Mouse (Mus musculus) midbrain, postnatal 0 days (tissue): ENCODE results near the gene Rgp1. TPM values are rescaled to one million over a fixed set of nuclear protein-coding genes. Genes with fewer than 3 reads are reported as not detected.

Experiments
- ATAC-seq: fragments of 200-750 bp; cut with Nextera tagmentation; 2 replicates; pipeline ENCODE4 v1.8.0; 2017; ENCODE audit warnings: moderate number of reproducible peaks, mild to moderate bottlenecking, moderate TSS enrichment, moderate library complexity; ENCODE audit not compliant: low FRiP score
- DNase-seq: peaks from one replicate; pipeline ENCODE4 v3.0.0-alpha.2; 2015; ENCODE audit warnings: low spot score
- H3K27ac ChIP-seq: fragments of 300-500 bp; sonication (generic); 2 replicates; pipeline ENCODE4 v1.5.1; 2014; ENCODE audit warnings: low read depth, mild to moderate bottlenecking, low read length, mixed read lengths
- H3K27me3 ChIP-seq: fragments of 300-500 bp; sonication (generic); 2 replicates; pipeline ENCODE4 v1.6.1; 2014; ENCODE audit warnings: low read length, control low read depth, mixed read lengths; ENCODE audit not compliant: insufficient read depth
- H3K36me3 ChIP-seq: fragments of 300-500 bp; sonication (generic); 2 replicates; pipeline ENCODE4 v1.6.1; 2014; ENCODE audit warnings: low read length, control low read depth, mixed read lengths; ENCODE audit not compliant: insufficient read depth
- H3K4me1 ChIP-seq: fragments of 300-500 bp; sonication (generic); 2 replicates; pipeline ENCODE4 v1.6.1; 2014; ENCODE audit warnings: mild to moderate bottlenecking, control low read depth, antibody characterized with exemption, low read length, mixed read lengths; ENCODE audit not compliant: insufficient read depth
- H3K4me2 ChIP-seq: fragments of 300-500 bp; sonication (generic); 2 replicates; pipeline ENCODE4 v1.6.1; 2014; ENCODE audit warnings: low read depth, mild to moderate bottlenecking, low read length, mixed read lengths; ENCODE audit not compliant: poor library complexity, severe bottlenecking
- H3K4me3 ChIP-seq: fragments of 300-500 bp; sonication (generic); 2 replicates; pipeline ENCODE4 v1.5.1; 2014; ENCODE audit warnings: low read depth, mild to moderate bottlenecking, low read length, moderate library complexity
- H3K9ac ChIP-seq: fragments of 300-500 bp; sonication (generic); replicated peaks from 2 replicates; pipeline ENCODE4 v1.6.1; 2014; ENCODE audit warnings: mild to moderate bottlenecking, low read length, moderate library complexity, mixed read lengths; ENCODE audit not compliant: poor library complexity, severe bottlenecking
- H3K9me3 ChIP-seq: fragments of 300-500 bp; sonication (generic); 2 replicates; pipeline ENCODE4 v1.6.1; 2016; ENCODE audit warnings: low read length, control low read depth
- CTCF ChIP-seq: IDR thresholded peaks from 2 replicates; pipeline ENCODE4 v1.5.1; 2016; ENCODE audit warnings: antibody characterized with exemption, mild to moderate bottlenecking
- WGBS: fragments of 180-500 bp; shearing (Covaris S2); extraction: QIAGEN DNeasy Blood & Tissue Kit; methylation state at CpG from one replicate; pipeline ENCODE4 v1.1.7; 2014; 5-methylcytosine and 5-hydroxymethylcytosine counted together
- polyA plus RNA-seq: library from polyadenylated mRNA; unstranded; fragments of >200 nt; fragmentation: Nextera tagmentation; extraction: Ambion mirVana; gene quantifications from 2 replicates; pipeline ENCODE4 v1.2.1, GENCODE M21; 2015
- total RNA-seq: library from RNA; depleted of rRNA; stranded (reverse); fragments of >200 nt; gene quantifications from 2 replicates; pipeline ENCODE4 v1.2.3, GENCODE M21; 2014

Gene Rgp1
- total and polyA plus RNA-seq, 2 experiments from 2014 or later: 12.4 to 22.6 TPM

DNA sequence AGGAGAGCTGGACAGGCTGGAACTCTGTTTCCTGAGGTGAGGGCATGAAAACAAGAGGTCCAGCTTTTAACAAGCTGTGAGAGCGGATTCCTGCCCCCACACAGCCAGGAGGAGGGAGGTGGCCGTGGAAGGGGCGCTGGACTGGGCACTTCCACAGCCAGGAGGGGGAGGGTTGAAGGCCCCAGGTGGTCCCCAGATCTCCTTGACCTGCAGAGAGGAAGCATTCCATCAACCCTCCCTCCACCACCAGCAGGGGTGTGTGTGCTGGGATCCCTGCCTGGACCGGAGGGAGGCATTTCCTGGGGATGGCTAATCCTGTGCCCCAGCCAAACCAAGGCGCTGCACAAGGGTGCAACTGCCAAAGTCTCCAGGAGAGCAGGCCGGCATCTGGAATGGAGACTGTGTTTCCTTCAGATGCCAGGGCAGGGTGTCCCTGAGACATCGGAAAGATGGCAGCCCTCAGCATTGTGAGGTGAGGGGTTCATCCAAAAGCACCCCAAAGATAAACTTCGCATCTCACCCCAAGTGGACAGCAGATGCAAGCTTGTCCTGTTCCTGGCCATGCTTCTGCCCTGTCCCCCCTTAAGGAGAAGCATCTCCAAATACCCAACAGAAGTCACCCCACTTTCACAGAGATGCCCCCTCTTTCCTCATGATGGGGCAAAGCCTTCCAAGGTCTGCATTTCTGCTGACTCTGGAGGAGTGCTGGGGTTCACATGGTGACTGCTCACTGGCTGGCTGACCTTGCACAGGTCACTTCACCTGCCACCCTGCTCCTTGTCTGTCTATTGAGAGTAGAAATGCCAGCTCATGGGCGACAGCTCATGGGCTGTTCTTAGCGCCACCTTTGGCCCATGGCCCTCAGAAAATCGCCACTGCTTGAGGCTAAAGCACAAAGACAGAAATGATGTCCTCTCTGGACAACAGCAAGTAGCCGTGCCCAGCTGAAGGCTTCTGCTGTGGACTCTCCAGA is 6.2 kb downstream of the Rgp1 start, which contains the start of gene Msmp:
Gene Msmp (minus strand): TSS at position 51 of the 973 bp plus-strand sequence.
- Histone ChIP-seq H3K36me3 (peaks cover 35% of the 10 kb centered on the region), H3K27ac (no peak within 1 kb of the TSS), H3K4me3 (no peak within 1 kb of the TSS), H3K27me3 (no peaks in the 10 kb centered on the region), H3K9ac (no peak within 1 kb of the TSS), H3K4me1 (peaks cover 3% of the 10 kb centered on the region; the same call in 1 of the 2 replicates), H3K4me2 (no peak within 1 kb of the TSS), H3K9me3 (no peaks in the 10 kb centered on the region)
- no peak for TF ChIP-seq CTCF
- ATAC-seq: no peak
- DNase-seq: no peak
- 69% methylated on average over 12 of the region's 12 CpGs for WGBS

DNA sequence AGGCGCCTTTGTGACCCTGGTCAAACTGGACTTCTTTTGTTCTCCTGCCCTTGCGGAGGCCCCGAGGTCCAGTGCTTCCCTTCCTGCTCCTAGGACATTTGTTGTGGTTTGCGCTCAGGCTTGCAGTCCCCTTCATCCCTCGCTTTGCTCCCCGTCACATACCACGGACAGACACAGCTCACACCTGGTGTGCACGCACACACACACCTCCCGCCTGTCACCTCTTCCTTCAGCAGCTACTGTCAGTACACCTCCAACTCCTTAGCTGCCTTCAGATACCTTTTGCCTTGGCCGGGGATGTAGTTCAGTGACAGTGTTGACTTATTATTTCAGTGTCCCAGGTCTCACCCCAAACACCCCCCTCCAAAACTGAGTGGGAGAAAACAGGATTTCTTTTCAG is 7.2 kb downstream of the Rgp1 start:
- Histone ChIP-seq H3K4me1 (no peaks in the 10 kb centered on the region), H3K4me2 (no peak overlapping the region), H3K27ac (no peak overlapping the region), H3K9ac (no peak overlapping the region), H3K9me3 (no peaks in the 10 kb centered on the region), H3K36me3 (peaks cover 35% of the 10 kb centered on the region), H3K27me3 (no peaks in the 10 kb centered on the region), H3K4me3 (no peak overlapping the region)
- DNase-seq (no peak), ATAC-seq (no peak)
- WGBS: 57% methylated on average over 9 of the region's 10 CpGs
- TF ChIP-seq CTCF: no peak

DNA sequence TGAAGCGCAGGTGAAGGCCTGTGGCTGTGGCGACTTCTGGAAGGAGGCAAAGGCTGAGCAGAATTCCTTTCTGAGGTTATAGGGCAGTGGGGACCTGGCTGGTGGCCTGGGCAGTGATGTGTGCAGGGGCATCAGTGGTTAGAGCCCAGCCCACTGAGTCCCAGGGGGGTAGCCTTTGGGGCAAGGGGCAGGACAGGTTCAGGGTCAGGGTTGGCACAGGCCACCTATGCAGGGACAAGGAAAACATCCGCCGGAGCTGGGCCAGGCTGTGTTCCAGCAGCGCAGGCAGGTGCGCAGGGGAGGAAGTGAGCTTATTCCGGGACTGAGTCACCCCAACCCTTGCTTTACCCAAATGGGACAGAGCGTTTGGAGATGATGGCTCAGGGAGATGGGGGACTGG is 7.9 kb downstream of the Rgp1 start:
- DNase-seq (no peak), ATAC-seq (peak; percentile 55; the same call in 1 of the 2 replicates)
- Histone ChIP-seq H3K27ac (no peak overlapping the region), H3K4me1 (no peaks in the 10 kb centered on the region), H3K9me3 (no peaks in the 10 kb centered on the region), H3K4me2 (no peak overlapping the region), H3K36me3 (peaks cover 28% of the 10 kb centered on the region), H3K4me3 (no peak overlapping the region), H3K9ac (no peak overlapping the region), H3K27me3 (no peaks in the 10 kb centered on the region)
- WGBS: 81% methylated on average over 8 of the region's 8 CpGs
- TF ChIP-seq CTCF: no peak

DNA sequence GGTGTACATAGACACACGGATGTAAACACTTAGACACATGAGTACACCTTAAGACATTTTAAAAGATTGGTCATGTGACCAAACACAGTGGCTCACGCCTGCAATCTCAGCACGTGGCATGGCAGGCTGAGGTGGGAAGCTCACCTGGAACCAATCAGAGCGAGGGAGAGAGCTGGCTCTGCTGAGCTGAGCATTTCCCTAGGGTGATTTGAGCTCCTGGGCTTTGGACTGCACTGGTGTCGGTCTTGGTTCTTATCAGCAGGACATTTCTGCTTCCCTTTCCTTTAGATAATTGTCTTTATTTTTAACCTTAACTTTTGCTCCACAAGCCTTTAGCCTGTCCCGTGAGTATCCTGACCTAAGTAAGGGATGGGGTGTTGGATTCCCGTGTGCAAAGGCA is 9.2 kb downstream of the Rgp1 start:
- H3K4me2 ChIP-seq: no peak overlapping the region
- no peak for ATAC-seq
- H3K9me3 ChIP-seq: no peaks in the 10 kb centered on the region
- no peaks in the 10 kb centered on the region for H3K27me3 ChIP-seq
- WGBS: 65% methylated on average over 7 of the region's 7 CpGs
- no peaks in the 10 kb centered on the region for H3K4me1 ChIP-seq
- no peak overlapping the region for H3K4me3 ChIP-seq
- no peak overlapping the region for H3K9ac ChIP-seq
- H3K27ac ChIP-seq: no peak overlapping the region
- DNase-seq: no peak
- H3K36me3 ChIP-seq: peaks cover 20% of the 10 kb centered on the region
- no peak for TF ChIP-seq CTCF

DNA sequence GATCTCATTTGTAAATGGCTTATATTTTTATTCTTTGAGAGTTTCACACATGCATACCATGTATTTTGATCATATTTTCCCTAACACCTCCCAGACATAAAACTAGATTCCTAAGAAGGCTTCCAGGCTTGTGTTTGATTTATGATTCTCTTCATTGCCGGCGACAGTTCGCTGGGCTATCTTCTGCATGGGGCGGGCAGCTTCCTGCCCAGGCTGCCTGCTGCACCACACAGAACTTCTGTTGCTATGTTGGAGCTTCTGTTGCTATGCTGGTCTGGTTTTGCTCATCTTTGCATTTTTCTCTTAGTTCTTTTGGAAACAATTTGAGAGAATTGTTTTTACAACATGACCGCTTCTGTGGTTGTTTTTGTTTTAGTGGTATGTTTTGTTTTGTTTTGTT is 13.0 kb downstream of the Rgp1 start:
- Histone ChIP-seq H3K4me2 (no peak overlapping the region), H3K36me3 (no peaks in the 10 kb centered on the region), H3K27ac (no peak overlapping the region), H3K27me3 (no peaks in the 10 kb centered on the region), H3K4me3 (no peak overlapping the region), H3K4me1 (no peaks in the 10 kb centered on the region), H3K9ac (no peak overlapping the region), H3K9me3 (no peaks in the 10 kb centered on the region)
- no peak for DNase-seq
- no peak for ATAC-seq
- WGBS: 81% methylated on average over 5 of the region's 5 CpGs
- TF ChIP-seq CTCF: no peak

DNA sequence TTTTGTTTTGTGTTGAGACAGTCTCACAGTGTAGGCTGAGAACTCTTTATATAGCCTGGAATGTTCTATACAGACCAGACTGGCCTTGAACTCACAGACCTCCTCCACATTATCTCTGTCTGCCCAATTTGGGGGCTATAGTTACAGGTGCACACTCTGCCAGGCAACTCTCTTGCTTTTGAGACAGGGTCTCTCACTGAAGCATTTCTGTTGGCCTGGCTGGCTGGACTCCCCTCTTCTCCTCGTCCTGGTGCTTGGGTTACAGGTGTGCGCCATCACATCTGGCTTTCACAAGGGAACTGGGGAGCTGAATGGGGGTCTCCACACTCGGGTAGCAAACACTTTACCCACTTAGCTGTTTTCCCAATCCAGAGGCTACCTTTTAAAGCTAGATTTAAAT is 13.4 kb downstream of the Rgp1 start:
- TF ChIP-seq CTCF: no peak
- Histone ChIP-seq H3K27me3 (no peaks in the 10 kb centered on the region), H3K36me3 (no peaks in the 10 kb centered on the region), H3K27ac (no peak overlapping the region), H3K4me1 (no peaks in the 10 kb centered on the region), H3K4me3 (no peak overlapping the region), H3K4me2 (no peak overlapping the region), H3K9ac (no peak overlapping the region), H3K9me3 (no peaks in the 10 kb centered on the region)
- DNase-seq: no peak
- ATAC-seq: no peak
- 69% methylated on average over 3 of the region's 3 CpGs for WGBS
